Mouse (Mus musculus) midbrain, postnatal 0 days (tissue): ENCODE results near the gene Amotl2. TPM values are rescaled to one million over a fixed set of nuclear protein-coding genes. Genes with fewer than 3 reads are reported as not detected.

Source experiments
- ATAC-seq: fragments of 200-750 bp; cut with Nextera tagmentation; 2 replicates; pipeline ENCODE4 v1.8.0; 2017; ENCODE audit warnings: moderate number of reproducible peaks, mild to moderate bottlenecking, moderate TSS enrichment, moderate library complexity; ENCODE audit not compliant: low FRiP score
- DNase-seq: peaks from one replicate; pipeline ENCODE4 v3.0.0-alpha.2; 2015; ENCODE audit warnings: low spot score
- H3K27ac ChIP-seq: fragments of 300-500 bp; sonication (generic); 2 replicates; pipeline ENCODE4 v1.5.1; 2014; ENCODE audit warnings: low read depth, mild to moderate bottlenecking, low read length, mixed read lengths
- H3K27me3 ChIP-seq: fragments of 300-500 bp; sonication (generic); 2 replicates; pipeline ENCODE4 v1.6.1; 2014; ENCODE audit warnings: low read length, control low read depth, mixed read lengths; ENCODE audit not compliant: insufficient read depth
- H3K36me3 ChIP-seq: fragments of 300-500 bp; sonication (generic); 2 replicates; pipeline ENCODE4 v1.6.1; 2014; ENCODE audit warnings: low read length, control low read depth, mixed read lengths; ENCODE audit not compliant: insufficient read depth
- H3K4me1 ChIP-seq: fragments of 300-500 bp; sonication (generic); 2 replicates; pipeline ENCODE4 v1.6.1; 2014; ENCODE audit warnings: mild to moderate bottlenecking, control low read depth, antibody characterized with exemption, low read length, mixed read lengths; ENCODE audit not compliant: insufficient read depth
- H3K4me2 ChIP-seq: fragments of 300-500 bp; sonication (generic); 2 replicates; pipeline ENCODE4 v1.6.1; 2014; ENCODE audit warnings: low read depth, mild to moderate bottlenecking, low read length, mixed read lengths; ENCODE audit not compliant: poor library complexity, severe bottlenecking
- H3K4me3 ChIP-seq: fragments of 300-500 bp; sonication (generic); 2 replicates; pipeline ENCODE4 v1.5.1; 2014; ENCODE audit warnings: low read depth, mild to moderate bottlenecking, low read length, moderate library complexity
- H3K9ac ChIP-seq: fragments of 300-500 bp; sonication (generic); replicated peaks from 2 replicates; pipeline ENCODE4 v1.6.1; 2014; ENCODE audit warnings: mild to moderate bottlenecking, low read length, moderate library complexity, mixed read lengths; ENCODE audit not compliant: poor library complexity, severe bottlenecking
- H3K9me3 ChIP-seq: fragments of 300-500 bp; sonication (generic); 2 replicates; pipeline ENCODE4 v1.6.1; 2016; ENCODE audit warnings: low read length, control low read depth
- CTCF ChIP-seq: IDR thresholded peaks from 2 replicates; pipeline ENCODE4 v1.5.1; 2016; ENCODE audit warnings: antibody characterized with exemption, mild to moderate bottlenecking
- WGBS: fragments of 180-500 bp; shearing (Covaris S2); extraction: QIAGEN DNeasy Blood & Tissue Kit; methylation state at CpG from one replicate; pipeline ENCODE4 v1.1.7; 2014; 5-methylcytosine and 5-hydroxymethylcytosine counted together
- polyA plus RNA-seq: library from polyadenylated mRNA; unstranded; fragments of >200 nt; fragmentation: Nextera tagmentation; extraction: Ambion mirVana; gene quantifications from 2 replicates; pipeline ENCODE4 v1.2.1, GENCODE M21; 2015
- total RNA-seq: library from RNA; depleted of rRNA; stranded (reverse); fragments of >200 nt; gene quantifications from 2 replicates; pipeline ENCODE4 v1.2.3, GENCODE M21; 2014; rRNA removed

Gene Amotl2
- total and polyA plus RNA-seq, 2 experiments from 2014 or later, result 31.5 to 125 TPM

- DNase-seq, result no peak
- no peaks in the 10 kb centered on the region for H3K36me3 ChIP-seq
- H3K4me1 ChIP-seq, result no peaks in the 10 kb centered on the region
- no peaks in the 10 kb centered on the region for H3K27me3 ChIP-seq
- no peak overlapping the region for H3K27ac ChIP-seq
- H3K9me3 ChIP-seq, result no peaks in the 10 kb centered on the region
- no peak overlapping the region for H3K9ac ChIP-seq
- TF ChIP-seq CTCF, result no peak
- no peak overlapping the region for H3K4me2 ChIP-seq
- ATAC-seq, result no peak
- no peak overlapping the region for H3K4me3 ChIP-seq
- WGBS, result 93% methylated on average over 3 of the region's 3 CpGs
Measured at GRCm38 (mm10) chr9:102766741-102767140, 50.3 kb downstream of the Amotl2 start.

GRCm38 (mm10) chr9:102769257-102769656 is 52.8 kb downstream of the Amotl2 start:
- H3K9ac ChIP-seq, result no peak overlapping the region
- no peaks in the 10 kb centered on the region for H3K4me1 ChIP-seq
- no peak overlapping the region for H3K27ac ChIP-seq
- no peak overlapping the region for H3K4me3 ChIP-seq
- H3K27me3 ChIP-seq, result no peaks in the 10 kb centered on the region
- no peaks in the 10 kb centered on the region for H3K9me3 ChIP-seq
- H3K36me3 ChIP-seq, result no peaks in the 10 kb centered on the region
- H3K4me2 ChIP-seq, result no peak overlapping the region
- no peak for ATAC-seq
- WGBS, result 48% methylated on average over 3 of the region's 3 CpGs
- no peak for TF ChIP-seq CTCF
- DNase-seq, result peak; percentile 23

- 63% methylated on average over 16 of the region's 16 CpGs for WGBS
- H3K9ac ChIP-seq, result no peak overlapping the region
- no peaks in the 10 kb centered on the region for H3K36me3 ChIP-seq
- H3K27me3 ChIP-seq, result no peaks in the 10 kb centered on the region
- H3K9me3 ChIP-seq, result no peaks in the 10 kb centered on the region
- DNase-seq (no peak), ATAC-seq (no peak)
- H3K4me1 ChIP-seq, result no peaks in the 10 kb centered on the region
- TF ChIP-seq CTCF, result no peak
- H3K27ac ChIP-seq, result no peak overlapping the region
- H3K4me3 ChIP-seq, result no peak overlapping the region
- H3K4me2 ChIP-seq, result no peak overlapping the region
Measured at GRCm38 (mm10) chr9:102770190-102770589, 53.7 kb downstream of the Amotl2 start.

GRCm38 (mm10) chr9:102771308-102771895 is 54.9 kb downstream of the Amotl2 start:
- Histone ChIP-seq H3K9me3 (no peaks in the 10 kb centered on the region), H3K27ac (no peak overlapping the region), H3K4me1 (no peaks in the 10 kb centered on the region), H3K4me3 (no peak overlapping the region), H3K4me2 (no peak overlapping the region), H3K9ac (no peak overlapping the region), H3K27me3 (no peaks in the 10 kb centered on the region), H3K36me3 (no peaks in the 10 kb centered on the region)
- ATAC-seq (no peak), DNase-seq (no peak)
- WGBS, result 48% methylated on average over 20 of the region's 21 CpGs
- no peak for TF ChIP-seq CTCF

GRCm38 (mm10) chr9:102777631-102778591 is 61.4 kb downstream of the Amotl2 start:
- no peak for TF ChIP-seq CTCF
- no peaks in the 10 kb centered on the region for H3K9me3 ChIP-seq
- H3K27ac ChIP-seq, result no peak overlapping the region
- 72% methylated on average over 18 of the region's 18 CpGs for WGBS
- ATAC-seq, result no peak
- no peaks in the 10 kb centered on the region for H3K4me1 ChIP-seq
- no peaks in the 10 kb centered on the region for H3K27me3 ChIP-seq
- no peak overlapping the region for H3K4me3 ChIP-seq
- DNase-seq, result no peak
- H3K4me2 ChIP-seq, result no peak overlapping the region
- no peak overlapping the region for H3K9ac ChIP-seq
- H3K36me3 ChIP-seq, result no peaks in the 10 kb centered on the region

- Histone ChIP-seq H3K9me3 (no peaks in the 10 kb centered on the region), H3K9ac (no peak overlapping the region), H3K4me2 (no peak overlapping the region), H3K27ac (no peak overlapping the region), H3K4me3 (no peak overlapping the region), H3K4me1 (no peaks in the 10 kb centered on the region), H3K36me3 (no peaks in the 10 kb centered on the region), H3K27me3 (no peaks in the 10 kb centered on the region)
- peak; percentile 73 for TF ChIP-seq CTCF
- DNase-seq, result peak; percentile 68
- WGBS, result 10% methylated on average over 15 of the region's 15 CpGs
- 0 out of 2 replicates have a peak, but pooled peaks have one; percentile 27 for ATAC-seq
Measured at GRCm38 (mm10) chr9:102779493-102779892, 63.0 kb downstream of the Amotl2 start.

Other genes with a start within 250 kb of the Amotl2 start
- gene Ky, start 210.9 kb upstream of the Amotl2 start, total RNA-seq, result 3.7 and 6.5 TPM in 2 replicates
- gene Ky, start 210.9 kb upstream of the Amotl2 start, polyA plus RNA-seq, result 0.99 and 1.7 TPM in 2 replicates
- 17.2 and 49.9 TPM in 2 replicates for gene Anapc13, start 90.4 kb upstream of the Amotl2 start, total RNA-seq
- gene Anapc13, start 90.4 kb upstream of the Amotl2 start, polyA plus RNA-seq, result 134 and 136 TPM in 2 replicates
- 9.2 and 11.9 TPM in 2 replicates for gene Cep63, start 90.1 kb upstream of the Amotl2 start, total RNA-seq
- 35.0 and 38.3 TPM in 2 replicates for gene Cep63, start 90.1 kb upstream of the Amotl2 start, polyA plus RNA-seq
- 39.2 and 43.0 TPM in 2 replicates for gene Ryk, start 118.2 kb downstream of the Amotl2 start, total RNA-seq
- 7.9 and 9.5 TPM in 2 replicates for gene Ryk, start 118.2 kb downstream of the Amotl2 start, polyA plus RNA-seq